25 mouse cellular contexts compared by ENCODE assay signal in genomic region chr4:126343451-126343850, GRCm38 (mm10). TPM values are rescaled to one million over a fixed set of nuclear protein-coding genes. Genes with fewer than 3 reads are reported as not detected.
A peak's percentile ranks its signal among the peaks of the same experiment; 100 is the strongest.
DNase-seq lines count a peak whose midpoint lies in the region; ATAC-seq and TF ChIP-seq lines count a peak whose summit lies in the region.
"Had no signal": no experiment of that assay in that cellular context is flagged by ENCODE, and none has a peak within 500 bp of the region (broad histone marks: within the 10 kb centered on the region; RNA-seq: fewer than 3 reads in every experiment).

No protein-coding gene starts in this region.

- H3K9ac ChIP-seq in kidney, embryonic 15.5 days: no peak overlapping the region
- H3K9ac ChIP-seq in liver, postnatal 0 days (replicated peaks): no peak overlapping the region
- no peak overlapping the region for H3K9ac ChIP-seq in liver, embryonic 12.5 days
- H3K9ac ChIP-seq: embryonic facial prominence, embryonic 12.5 days; embryonic facial prominence, embryonic 15.5 days; forebrain, embryonic 15.5 days; heart, embryonic 13.5 days; hindbrain, embryonic 14.5 days had no signal

- 0 out of 2 replicates have a peak, but pooled peaks cover 3% of the 10 kb centered on the region for H3K4me1 ChIP-seq in kidney, adult 2 months (ENCODE audit: control insufficient read depth, insufficient read depth, low read length)
- no peaks in the 10 kb centered on the region for H3K4me1 ChIP-seq in kidney, embryonic 15.5 days
- H3K4me1 ChIP-seq in liver, postnatal 0 days (ENCODE audit: insufficient read depth): peaks cover 2% of the 10 kb centered on the region; the same call in 1 of the 2 replicates
- H3K4me1 ChIP-seq in liver, embryonic 12.5 days: 0 out of 2 replicates have a peak, but pooled peaks cover 2% of the 10 kb centered on the region
- H3K4me1 ChIP-seq: embryonic facial prominence, embryonic 12.5 days; forebrain, embryonic 15.5 days; heart, embryonic 13.5 days had no signal

- TF ChIP-seq POLR2A in kidney, adult 2 months (IDR thresholded peaks at IDR 0.05; ENCODE audit: low read depth, low read length): no peak

- intact Hi-C loops in gastrocnemius, adult 2 months (cut with DNase I): no loop called here

- no peak overlapping the region; the same call in 1 of the 2 replicates for H3K27ac ChIP-seq in gastrocnemius, adult 2 months
- no peak overlapping the region for H3K27ac ChIP-seq in kidney, adult 2 months (ENCODE audit: insufficient read depth, low read depth, low read length)
- H3K27ac ChIP-seq in kidney, embryonic 15.5 days: no peak overlapping the region
- peak overlapping the region; percentile 51; the same call in 1 of the 2 replicates for H3K27ac ChIP-seq in liver, postnatal 0 days (ENCODE audit: low read depth)
- H3K27ac ChIP-seq in liver, embryonic 12.5 days: no peak overlapping the region
- no peak overlapping the region for H3K27ac ChIP-seq in layer of hippocampus, adult 2 months
- H3K27ac ChIP-seq: embryonic facial prominence, embryonic 12.5 days; embryonic facial prominence, embryonic 15.5 days; forebrain, embryonic 15.5 days; heart, embryonic 13.5 days; hindbrain, embryonic 14.5 days; hindbrain, postnatal 0 days had no signal

- H3K4me3 ChIP-seq in gastrocnemius, adult 2 months: no peak overlapping the region
- no peak overlapping the region for H3K4me3 ChIP-seq in kidney, adult 2 months (ENCODE audit: insufficient read depth, low read depth, low read length)
- no peak overlapping the region for H3K4me3 ChIP-seq in kidney, embryonic 15.5 days (replicated peaks)
- no peak overlapping the region for H3K4me3 ChIP-seq in liver, postnatal 0 days (ENCODE audit: low read depth, low read length)
- H3K4me3 ChIP-seq in liver, embryonic 12.5 days: no peak overlapping the region
- no peak overlapping the region for H3K4me3 ChIP-seq in layer of hippocampus, adult 2 months
- H3K4me3 ChIP-seq: embryonic facial prominence, embryonic 12.5 days; embryonic facial prominence, embryonic 15.5 days; forebrain, embryonic 15.5 days; heart, embryonic 13.5 days had no signal

- no peaks in the 10 kb centered on the region for H3K9me3 ChIP-seq in kidney, embryonic 15.5 days (replicated peaks)
- no peaks in the 10 kb centered on the region for H3K9me3 ChIP-seq in liver, postnatal 0 days (ENCODE audit: low read length)
- H3K9me3 ChIP-seq in liver, embryonic 12.5 days (replicated peaks): no peaks in the 10 kb centered on the region
- H3K9me3 ChIP-seq: embryonic facial prominence, embryonic 12.5 days; embryonic facial prominence, embryonic 15.5 days; forebrain, embryonic 15.5 days; heart, embryonic 13.5 days had no signal

- no peak for TF ChIP-seq EP300 in liver, postnatal 0 days (IDR thresholded peaks at IDR 0.05; ENCODE audit: low read depth)

- WGBS in kidney, adult 2 months: 54% methylated on average over 4 of the region's 4 CpGs
- 75% methylated on average over 4 of the region's 4 CpGs for WGBS in kidney, embryonic 15.5 days
- WGBS in liver, postnatal 0 days (ENCODE audit: insufficient replicate concordance): 64% methylated on average over 4 of the region's 4 CpGs
- 67% methylated on average over 4 of the region's 4 CpGs for WGBS in liver, embryonic 12.5 days (ENCODE audit: insufficient replicate concordance)

- no peaks in the 10 kb centered on the region for H3K27me3 ChIP-seq in kidney, adult 2 months (replicated peaks; ENCODE audit: control insufficient read depth, insufficient read depth, low read length)
- H3K27me3 ChIP-seq in kidney, embryonic 15.5 days: no peaks in the 10 kb centered on the region
- H3K27me3 ChIP-seq in liver, postnatal 0 days (ENCODE audit: insufficient read depth, low read length): no peaks in the 10 kb centered on the region
- H3K27me3 ChIP-seq in liver, embryonic 12.5 days (replicated peaks): no peaks in the 10 kb centered on the region
- H3K27me3 ChIP-seq: embryonic facial prominence, embryonic 12.5 days; embryonic facial prominence, embryonic 15.5 days; forebrain, embryonic 15.5 days; heart, embryonic 13.5 days had no signal

- ATAC-seq in kidney, embryonic 15.5 days (replicated peaks; ENCODE audit: low FRiP score): no peak
- ATAC-seq in liver, postnatal 0 days: no peak
- ATAC-seq in liver, embryonic 12.5 days: no peak
- ATAC-seq: forebrain, embryonic 15.5 days; hindbrain, postnatal 0 days had no signal

- peak; percentile 23 for DNase-seq in gastrocnemius, adult 2 months
- no peak for DNase-seq in gastrocnemius, postnatal 10 days
- DNase-seq in kidney, adult 2 months: peak; percentile 52
- DNase-seq in liver, postnatal 0 days: no peak
- DNase-seq in urinary bladder, postnatal 14 days (ENCODE audit: low spot score): no peak
- DNase-seq in layer of hippocampus, adult 2 months (ENCODE audit: low spot score in 2 of 2): no peak
- DNase-seq: adrenal gland, adult 2 months; adrenal gland, postnatal 14 days; cerebellum, adult 11 months; cerebellum, adult 2 months; cerebellum, adult 9-11 months; cerebellum, postnatal 25 days; gastrocnemius, postnatal 14 days; heart, adult 18-20 months; heart, postnatal 14 days; heart, postnatal 4 days had no signal

- no peak overlapping the region for H3K4me2 ChIP-seq in kidney, embryonic 15.5 days
- H3K4me2 ChIP-seq in liver, postnatal 0 days (ENCODE audit: low read depth, low read length): no peak overlapping the region
- H3K4me2 ChIP-seq in liver, embryonic 12.5 days: no peak overlapping the region
- H3K4me2 ChIP-seq: embryonic facial prominence, embryonic 12.5 days; embryonic facial prominence, embryonic 15.5 days; forebrain, embryonic 15.5 days; heart, embryonic 13.5 days; hindbrain, embryonic 14.5 days had no signal

- TF ChIP-seq CTCF in gastrocnemius, adult 2 months (IDR thresholded peaks at IDR 0.05): no peak
- TF ChIP-seq CTCF in kidney, adult 2 months (conservative IDR thresholded peaks at IDR 0.05; ENCODE audit: insufficient read depth, insufficient read length, low read depth, low read length): no peak
- TF ChIP-seq CTCF in liver, postnatal 0 days (IDR thresholded peaks at IDR 0.05; ENCODE audit: low read depth): no peak
- TF ChIP-seq CTCF in layer of hippocampus, adult 2 months (conservative IDR thresholded peaks at IDR 0.05): no peak

- no peaks in the 10 kb centered on the region for H3K36me3 ChIP-seq in kidney, adult 2 months (ENCODE audit: control insufficient read depth, insufficient read depth, low read length)
- peaks cover 40% of the 10 kb centered on the region for H3K36me3 ChIP-seq in kidney, embryonic 15.5 days
- peaks cover 15% of the 10 kb centered on the region for H3K36me3 ChIP-seq in liver, postnatal 0 days (replicated peaks; ENCODE audit: insufficient read depth, low read length)
- peaks cover 29% of the 10 kb centered on the region for H3K36me3 ChIP-seq in liver, embryonic 12.5 days

RNA-seq across cellular contexts. Expression of gene Tekt2, which starts 18.0 kb away (rescaled TPM):
- total RNA-seq in gastrocnemius, adult 2 months (2021): under 1 TPM in 1 of 2 experiments, not detected in 1; 0.64 TPM
- total RNA-seq in gastrocnemius, postnatal 10 days (2021): 1 to 10 TPM in 1 of 2 experiments, under 1 TPM in 1; 0.80 to 1.5 TPM
- 1.1 and 2.0 TPM in 2 replicates for polyA plus RNA-seq in kidney, adult 2 months (2012; rRNA removed)
- polyA plus RNA-seq in kidney, embryonic 15.5 days (2015; fragmentation: Nextera tagmentation; extraction: Ambion mirVana): 4.7 and 4.9 TPM in 2 replicates
- 0.17 and 0.26 TPM in 2 replicates for polyA plus RNA-seq in liver, postnatal 0 days (2015; fragmentation: Nextera tagmentation; extraction: Ambion mirVana)
- 0.54 and 0.57 TPM in 2 replicates for polyA plus RNA-seq in liver, embryonic 12.5 days (2016; fragmentation: Nextera tagmentation; extraction: Ambion mirVana)
- total RNA-seq in layer of hippocampus, adult 2 months (2021): 1 to 10 TPM; 1.3 to 1.6 TPM
- total RNA-seq: common myeloid progenitor, adult 5-6 weeks had no signal

RNA-seq across cellular contexts. Expression of gene Adprhl2, which starts 21.9 kb away (rescaled TPM):
- total RNA-seq in gastrocnemius, adult 2 months (2021): 1 to 10 TPM; 9.3 to 9.5 TPM
- total RNA-seq in gastrocnemius, postnatal 10 days (2021): 10 to 100 TPM; 12.9 to 15.7 TPM
- 36.0 and 43.0 TPM in 2 replicates for polyA plus RNA-seq in kidney, adult 2 months (2012; rRNA removed)
- 74.4 and 81.1 TPM in 2 replicates for polyA plus RNA-seq in kidney, embryonic 15.5 days (2015; fragmentation: Nextera tagmentation; extraction: Ambion mirVana)
- 31.9 and 34.3 TPM in 2 replicates for polyA plus RNA-seq in liver, postnatal 0 days (2015; fragmentation: Nextera tagmentation; extraction: Ambion mirVana)
- 36.0 and 38.0 TPM in 2 replicates for polyA plus RNA-seq in liver, embryonic 12.5 days (2016; fragmentation: Nextera tagmentation; extraction: Ambion mirVana)
- total RNA-seq in layer of hippocampus, adult 2 months (2021): 10 to 100 TPM; 32.2 to 33.0 TPM

RNA-seq across cellular contexts. Expression of gene Col8a2, which starts 56.9 kb away (rescaled TPM):
- 1 to 10 TPM in 1 of 2 experiments, under 1 TPM in 1; 0.74 to 6.0 TPM for total RNA-seq in gastrocnemius, adult 2 months (2021)
- total RNA-seq in gastrocnemius, postnatal 10 days (2021): 1 to 10 TPM; 5.7 to 5.9 TPM
- 0.27 and 0.31 TPM in 2 replicates for polyA plus RNA-seq in kidney, adult 2 months (2012; rRNA removed)
- 10.6 and 15.2 TPM in 2 replicates for polyA plus RNA-seq in kidney, embryonic 15.5 days (2015; fragmentation: Nextera tagmentation; extraction: Ambion mirVana)
- 0.25 and 0.26 TPM in 2 replicates for polyA plus RNA-seq in liver, postnatal 0 days (2015; fragmentation: Nextera tagmentation; extraction: Ambion mirVana)
- 1.8 and 2.3 TPM in 2 replicates for polyA plus RNA-seq in liver, embryonic 12.5 days (2016; fragmentation: Nextera tagmentation; extraction: Ambion mirVana)
- total RNA-seq in layer of hippocampus, adult 2 months (2021): 1 to 10 TPM; 1.2 to 1.5 TPM
- total RNA-seq: common myeloid progenitor, adult 5-6 weeks had no signal

Comparison
In these comparisons a context has a peak if more than half of its experiments do, and no peak if none do; other contexts are left out.
1. DNase-seq: peak in gastrocnemius, adult 2 months (single experiment) and kidney, adult 2 months (single experiment); none in gastrocnemius, postnatal 10 days (single experiment), liver, postnatal 0 days (single experiment), urinary bladder, postnatal 14 days (single experiment) and layer of hippocampus, adult 2 months (0 of 2).